Mouse (Mus musculus): Measurements from ENCODE around the gene Tmem252.

The Tmem252 gene

GRCm38 (mm10) chr19:24673762-24674161, at the start of gene Tmem252:
Gene Tmem252 (plus strand): TSS chr19:24674008.
- DNase-seq (ENCODE audit: low spot score) = no peak

GRCm38 (mm10) chr19:24628049-24628448, 45.8 kb upstream of the Tmem252 start:
- no peak for DNase-seq (ENCODE audit: low spot score)

DNA sequence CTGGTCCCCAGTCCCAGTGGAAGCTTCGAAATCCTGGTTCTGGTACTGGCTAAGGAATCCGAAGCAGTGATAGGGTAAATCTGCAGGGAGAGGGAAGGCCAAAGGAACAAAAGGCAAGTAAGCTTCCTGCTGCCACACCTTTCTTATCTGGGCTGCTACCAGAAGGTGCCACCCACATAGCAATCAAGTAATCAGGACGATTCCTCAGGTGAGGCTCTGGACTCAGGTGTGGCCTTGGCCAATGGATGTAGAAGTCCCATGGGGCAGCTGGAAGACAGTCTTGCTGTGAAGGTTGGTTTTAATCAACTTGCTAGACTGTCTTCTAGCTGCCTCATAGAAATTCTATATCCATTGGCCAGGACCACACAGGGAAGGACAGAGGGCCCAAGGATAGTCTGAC, 40.8 kb upstream of the Tmem252 start:
- DNase-seq (ENCODE audit: low spot score) = no peak

DNA sequence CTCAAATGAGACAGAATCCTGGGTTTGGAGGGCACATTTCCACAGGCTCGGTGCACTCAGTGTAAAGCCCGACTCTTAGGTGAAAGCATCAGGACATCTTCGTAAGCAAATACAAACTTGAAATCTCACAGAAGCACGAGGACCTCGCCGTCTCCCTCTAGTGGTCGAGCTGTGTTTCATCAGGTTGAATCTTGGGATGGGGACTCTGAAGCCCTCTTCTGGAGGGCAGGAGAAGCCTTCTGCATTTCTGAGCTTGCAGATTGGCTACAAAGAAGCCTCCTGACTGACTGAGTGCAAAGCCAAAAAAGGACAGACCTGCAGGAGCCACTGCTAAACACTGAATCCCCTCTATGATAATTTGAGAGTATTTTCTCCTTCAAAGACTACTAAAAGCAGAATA, 39.2 kb upstream of the Tmem252 start:
- DNase-seq (ENCODE audit: low spot score) = peak; percentile 88

DNA sequence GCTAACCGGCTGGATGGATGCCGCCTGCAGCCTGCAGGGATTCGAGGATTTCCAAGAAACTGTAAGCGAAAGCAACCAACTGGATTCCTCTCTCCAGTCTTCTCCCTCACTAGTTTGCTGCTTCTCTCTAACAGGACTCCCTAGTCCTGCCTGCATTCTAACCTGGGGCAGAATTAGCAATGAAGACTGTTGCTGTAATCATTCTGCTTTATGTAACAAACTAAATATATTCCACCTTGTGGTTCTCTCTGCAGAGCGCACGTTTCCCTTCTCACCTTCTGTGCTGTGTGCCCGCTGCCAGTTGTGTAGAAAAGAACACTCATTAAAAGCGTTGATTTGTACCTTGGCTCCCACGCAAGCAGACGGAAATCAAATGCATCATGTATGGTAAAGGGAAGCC, 37.2 kb upstream of the Tmem252 start:
- DNase-seq (ENCODE audit: low spot score) = no peak

DNA sequence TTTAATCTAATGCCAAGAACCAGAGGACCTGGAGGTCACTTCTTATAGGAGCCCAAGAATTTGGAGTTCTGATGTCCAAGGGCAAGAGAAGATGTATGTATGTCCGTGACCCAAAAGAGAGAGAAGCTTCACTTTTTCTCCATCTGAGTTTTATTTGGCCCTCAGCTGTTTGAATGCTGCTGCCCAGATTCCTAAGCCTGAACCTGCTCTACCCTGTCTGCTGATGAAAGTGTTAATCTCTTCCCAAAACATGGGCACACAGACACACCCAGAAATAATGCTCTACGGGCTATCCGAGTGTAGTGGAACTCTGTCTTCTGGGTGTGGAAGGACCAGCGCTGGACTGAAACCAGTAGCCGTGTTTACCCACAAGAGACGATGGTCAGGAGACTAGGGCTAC, 35.8 kb upstream of the Tmem252 start:
- DNase-seq (ENCODE audit: low spot score) = no peak

DNA sequence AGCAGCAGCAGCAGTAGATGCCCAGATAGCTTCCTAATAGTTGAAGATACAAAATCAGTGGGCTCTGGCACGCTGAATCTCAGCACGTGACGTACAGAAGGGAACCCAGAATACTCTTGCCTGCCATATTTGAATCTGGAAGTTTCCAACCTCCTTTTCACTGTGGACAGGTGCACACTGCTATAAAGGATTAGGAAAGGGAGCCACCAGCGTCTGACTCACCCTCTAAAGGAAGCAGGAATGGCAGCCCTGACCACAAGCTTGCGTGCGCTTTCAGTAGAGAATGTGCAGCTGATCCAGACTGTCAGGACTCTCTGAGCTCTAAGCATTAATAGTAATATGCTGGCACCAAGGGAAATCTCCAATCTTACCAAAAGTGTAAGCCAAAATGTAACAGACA, 32.8 kb upstream of the Tmem252 start:
- no peak for DNase-seq (ENCODE audit: low spot score)

- DNase-seq (ENCODE audit: low spot score) = no peak
Measured at GRCm38 (mm10) chr19:24644971-24645370, 28.8 kb upstream of the Tmem252 start.

- DNase-seq (ENCODE audit: low spot score) = no peak
Measured at GRCm38 (mm10) chr19:24646162-24646829, 27.5 kb upstream of the Tmem252 start.

DNA sequence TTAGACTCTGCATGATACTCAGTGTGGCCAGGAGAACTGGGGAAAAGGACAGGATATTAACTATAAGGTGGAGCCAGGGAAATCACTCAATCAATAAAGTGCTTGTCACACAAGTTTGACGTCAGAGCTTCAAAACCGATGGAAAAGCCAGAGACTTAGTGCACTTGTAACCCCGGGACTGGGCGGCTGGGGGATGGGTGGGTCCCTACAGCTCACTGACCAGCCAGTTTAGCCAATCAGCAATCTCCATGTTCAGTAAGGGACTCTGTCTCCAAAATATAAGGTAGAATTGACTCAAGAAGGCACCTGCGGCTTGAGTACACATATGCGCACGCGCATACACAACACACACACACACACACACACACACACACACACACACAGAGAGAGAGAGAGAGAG, 25.8 kb upstream of the Tmem252 start:
- DNase-seq (ENCODE audit: low spot score) = no peak

DNA sequence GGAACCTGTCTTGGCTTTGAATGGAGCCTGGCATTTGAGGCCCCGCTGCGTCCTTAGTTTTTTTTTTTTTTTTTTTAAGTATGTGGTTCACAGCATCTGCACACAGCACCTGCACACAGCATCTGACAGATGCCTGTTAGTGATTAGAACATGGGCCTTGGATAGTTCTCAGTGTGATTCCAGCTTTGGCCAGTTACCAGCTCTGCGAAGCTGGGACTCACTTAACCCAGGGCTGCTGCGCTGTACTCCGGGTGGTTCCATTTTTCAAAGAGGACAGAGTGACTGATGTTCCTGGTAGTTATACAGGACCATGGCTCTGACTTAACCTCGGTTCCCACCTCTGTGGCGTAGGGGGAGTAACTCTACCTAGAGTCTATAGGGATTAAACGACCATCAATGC, 23.4 kb upstream of the Tmem252 start:
- DNase-seq (ENCODE audit: low spot score) = peak; percentile 16

- no peak for DNase-seq (ENCODE audit: low spot score)
Measured at GRCm38 (mm10) chr19:24651595-24651994, 22.2 kb upstream of the Tmem252 start.

DNA sequence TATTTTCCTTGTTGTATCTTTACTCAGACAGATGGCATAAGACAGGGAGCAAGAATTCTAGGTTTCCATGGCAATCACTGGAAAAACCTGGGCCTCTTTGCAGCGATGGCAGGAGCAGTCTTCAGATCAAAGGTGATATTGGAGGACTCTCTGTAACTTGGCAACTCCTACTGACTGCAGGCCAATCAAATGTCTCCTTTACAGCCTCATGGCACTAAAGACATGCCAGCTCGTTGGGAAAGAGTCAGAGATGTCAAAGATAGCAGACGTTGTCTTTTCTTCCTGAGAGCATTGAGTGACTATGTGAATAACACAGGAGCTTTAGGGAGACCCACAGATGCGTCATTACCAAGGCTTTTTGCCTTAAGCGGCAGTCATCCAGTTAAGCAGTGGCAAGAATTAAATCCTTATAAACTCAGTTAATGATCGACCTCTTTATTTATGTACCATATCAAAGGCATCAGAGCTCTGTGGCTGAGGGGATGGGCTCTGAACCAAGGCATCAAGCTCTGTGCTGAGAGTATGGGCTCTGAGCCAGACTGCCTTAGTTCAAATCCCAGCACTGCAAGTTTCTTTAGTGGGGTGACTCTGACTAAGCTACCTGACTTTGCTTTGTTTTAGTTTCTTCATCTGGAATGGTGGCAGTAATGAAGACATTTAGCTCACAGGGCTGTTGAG, 21.3 kb upstream of the Tmem252 start:
- DNase-seq (ENCODE audit: low spot score) = no peak

- DNase-seq (ENCODE audit: low spot score) = peak; percentile 18
Measured at GRCm38 (mm10) chr19:24653230-24653799, 20.5 kb upstream of the Tmem252 start.

DNA sequence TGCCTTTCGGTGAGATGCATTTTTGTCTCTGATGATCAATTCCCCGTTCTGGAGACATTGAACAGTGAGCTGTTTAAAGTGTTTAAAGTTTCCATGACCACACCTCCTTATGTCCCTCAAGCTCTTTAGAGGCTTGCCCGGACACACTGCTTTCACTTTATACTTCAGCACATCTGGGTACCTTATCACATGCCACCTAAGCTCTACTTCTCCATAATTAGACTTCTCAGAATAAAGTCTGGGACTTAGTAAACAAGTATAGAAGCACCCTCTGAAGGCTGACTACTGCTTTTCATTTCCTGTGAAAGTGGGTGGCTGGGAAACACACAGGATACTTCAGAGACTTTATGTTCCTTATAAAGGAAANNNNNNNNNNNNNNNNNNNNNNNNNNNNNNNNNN, 16.8 kb upstream of the Tmem252 start:
- DNase-seq (ENCODE audit: low spot score) = no peak

DNA sequence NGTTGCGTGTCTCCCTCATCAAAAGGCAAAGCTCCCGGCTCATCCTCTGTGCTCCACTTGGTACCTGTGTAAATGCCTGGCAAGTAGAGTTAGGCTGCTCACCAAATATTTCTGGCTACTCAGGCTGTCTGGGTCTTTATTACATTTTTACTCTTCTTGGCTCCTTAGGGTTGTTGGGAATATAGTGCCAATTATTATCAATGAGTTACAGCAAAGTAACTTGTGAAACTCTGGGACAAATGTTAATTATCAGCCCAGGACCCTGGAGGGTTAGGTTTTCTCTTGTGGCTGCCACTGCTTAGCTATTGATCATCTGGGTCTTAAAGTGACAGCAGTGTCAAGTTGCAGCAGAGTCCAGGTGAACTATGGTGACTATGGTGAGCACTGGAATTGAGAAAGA, 11.5 kb upstream of the Tmem252 start:
- no peak for DNase-seq (ENCODE audit: low spot score)

DNA sequence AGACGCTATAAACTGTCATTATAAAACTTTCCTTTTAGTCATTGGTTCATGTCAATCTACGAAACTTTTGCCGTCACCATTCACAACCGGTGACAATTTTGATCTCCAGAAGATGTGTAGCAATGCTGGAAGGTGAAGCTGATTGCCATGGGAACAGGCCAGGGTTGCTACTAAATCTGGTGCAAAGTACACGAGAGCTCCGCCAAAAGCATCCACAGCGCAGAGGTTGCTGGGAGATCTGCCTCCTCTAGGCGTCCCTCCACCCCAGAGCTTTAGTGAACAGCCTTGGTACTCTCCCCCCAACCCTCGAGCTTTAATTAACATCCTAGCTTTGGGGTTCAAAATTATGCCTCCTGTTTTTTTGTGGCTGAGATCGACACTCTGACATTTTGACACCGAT, 8.0 kb upstream of the Tmem252 start:
- DNase-seq (ENCODE audit: low spot score) = no peak

DNA sequence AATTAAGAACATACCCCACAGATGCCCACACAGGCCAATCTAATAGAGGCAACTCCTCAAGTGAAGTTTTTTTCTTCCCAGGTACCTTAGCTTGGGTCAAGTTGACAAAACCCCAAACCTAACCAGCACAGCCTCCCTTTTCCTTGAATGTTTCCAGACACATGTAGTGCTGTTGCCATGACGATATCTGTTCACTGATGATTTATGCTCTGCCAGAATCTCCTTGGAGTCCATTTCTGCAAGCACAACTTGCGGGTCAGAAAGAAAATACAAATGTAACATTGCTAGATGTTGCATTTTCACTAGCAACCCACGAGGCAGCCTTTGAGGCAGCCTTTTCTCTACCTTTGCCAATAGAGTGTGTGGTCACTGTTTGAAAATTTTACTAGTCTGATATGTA, 6.3 kb upstream of the Tmem252 start:
- peak; percentile 50 for DNase-seq (ENCODE audit: low spot score)

DNA sequence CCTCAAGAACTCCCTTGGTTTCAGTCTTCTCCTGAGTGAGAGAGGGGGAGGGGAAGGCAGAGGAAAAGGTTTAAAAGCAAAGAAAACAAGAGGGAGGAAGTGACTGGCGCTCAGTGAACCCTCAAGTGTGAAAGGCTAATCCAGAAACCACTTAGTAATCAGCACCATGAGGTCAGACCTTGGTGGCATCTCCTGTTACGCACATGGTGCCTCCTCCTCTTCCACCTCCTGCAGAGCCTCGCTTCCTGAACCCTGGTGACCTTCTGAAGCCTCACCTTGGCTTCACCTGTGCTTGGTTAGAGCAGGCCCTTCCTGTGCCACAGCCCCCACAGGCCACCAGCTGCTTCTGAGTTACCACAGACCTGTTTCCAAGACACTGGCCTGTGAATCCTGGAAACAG, 2.2 kb upstream of the Tmem252 start:
- DNase-seq (ENCODE audit: low spot score) = peak; percentile 47

DNA sequence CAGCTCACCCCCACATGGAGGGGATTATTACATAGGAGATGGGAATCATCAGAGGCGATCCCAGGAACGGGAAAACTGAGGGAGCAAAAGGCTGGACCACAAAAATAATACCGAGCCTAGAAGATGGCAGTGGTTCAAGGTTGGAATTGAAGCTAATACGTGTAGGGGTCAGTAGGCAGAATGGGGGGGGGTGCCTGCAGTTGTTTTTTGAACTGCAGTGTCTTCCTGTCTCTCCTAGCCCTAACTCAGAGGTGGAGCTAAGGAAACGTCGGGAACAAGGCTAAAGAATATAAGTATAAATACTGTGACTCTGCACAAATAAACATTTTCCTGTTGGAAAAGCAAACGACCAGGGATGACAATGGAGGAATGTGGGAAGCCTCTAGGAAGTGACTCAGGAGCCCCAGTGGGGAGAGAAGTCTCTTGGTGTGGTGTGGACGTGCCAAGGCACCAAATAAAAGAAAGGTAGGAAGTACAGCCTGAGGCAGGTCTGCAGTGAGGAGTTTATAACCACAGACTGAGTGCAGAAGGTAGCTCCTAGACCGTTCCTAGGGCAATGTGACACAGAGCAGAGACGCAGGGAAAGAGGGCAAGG, 1.3 kb upstream of the Tmem252 start:
- no peak for DNase-seq (ENCODE audit: low spot score)

DNA sequence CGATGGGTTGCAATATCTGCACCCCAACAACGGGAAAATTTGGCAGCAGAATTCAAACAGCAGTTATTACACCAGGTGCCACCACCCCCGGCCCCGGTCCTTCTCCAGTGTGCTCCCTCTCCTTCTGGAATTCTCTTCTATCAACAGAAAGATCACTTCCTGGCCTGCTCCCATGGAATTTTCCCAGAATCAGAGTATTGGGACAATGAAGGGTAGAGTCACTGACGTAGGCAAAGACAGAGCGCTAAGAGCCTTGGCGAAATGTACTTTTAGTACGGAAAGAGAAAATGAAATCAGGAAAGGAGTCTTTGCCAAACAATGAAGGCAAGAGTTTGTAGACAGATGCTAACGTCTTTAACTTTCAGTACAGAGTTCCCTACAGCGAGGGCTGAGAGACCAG, 477 bp upstream of the Tmem252 start:
- no peak for DNase-seq (ENCODE audit: low spot score)

- no peak for DNase-seq (ENCODE audit: low spot score)
Measured at GRCm38 (mm10) chr19:24676429-24676828, 2.6 kb downstream of the Tmem252 start.

DNA sequence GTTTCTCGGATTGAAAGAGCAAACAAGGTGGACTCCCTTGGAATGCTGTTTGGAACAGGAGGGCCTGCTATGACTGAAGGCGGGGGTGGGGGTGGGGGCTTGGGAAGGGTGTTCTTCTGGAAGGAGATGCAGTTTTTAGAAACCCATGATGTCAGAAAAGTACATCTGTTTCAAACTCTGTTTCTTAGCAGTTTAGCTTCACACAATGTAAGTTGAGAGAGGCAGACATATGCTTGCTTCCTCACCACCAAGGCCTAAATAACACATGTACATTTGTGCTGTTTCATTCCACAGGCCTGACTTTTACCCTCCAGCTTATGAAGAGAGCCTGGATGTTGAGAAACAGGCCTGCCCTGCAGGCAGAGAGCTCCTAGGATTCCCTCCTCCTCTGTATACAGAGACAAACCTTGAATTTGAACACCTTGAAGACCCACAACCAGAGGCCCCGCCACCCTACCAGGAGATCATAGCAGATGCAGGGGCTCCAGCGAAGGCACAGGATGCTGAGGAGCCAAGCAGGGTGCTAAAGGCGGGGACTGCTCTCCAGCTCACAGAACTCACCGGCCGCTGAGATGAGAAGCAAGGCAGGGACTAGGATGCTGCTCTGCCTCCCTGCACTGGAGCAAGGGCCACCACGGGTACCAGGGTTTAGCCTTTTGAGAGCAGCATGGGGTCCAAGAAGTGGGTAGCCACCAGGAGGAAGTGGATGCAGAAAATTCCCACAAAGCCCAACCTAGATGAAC, 3.6 kb downstream of the Tmem252 start:
- DNase-seq (ENCODE audit: low spot score) = no peak
